Mouse (Mus musculus) megakaryocyte, embryonic 14.5 days (primary cell): ENCODE data around the gene Lrrk2.

ENCODE experiments used
- FLI1 ChIP-seq: IDR thresholded peaks from 2 replicates; pipeline ENCODE4 v1.6.1; 2012; ENCODE audit warnings: low read length, inconsistent platforms, mixed read lengths
- GATA1 ChIP-seq: IDR thresholded peaks from 3 replicates; pipeline ENCODE4 v1.6.1; 2012; ENCODE audit warnings: mixed read lengths, low read length, inconsistent platforms, borderline replicate concordance

DNA sequence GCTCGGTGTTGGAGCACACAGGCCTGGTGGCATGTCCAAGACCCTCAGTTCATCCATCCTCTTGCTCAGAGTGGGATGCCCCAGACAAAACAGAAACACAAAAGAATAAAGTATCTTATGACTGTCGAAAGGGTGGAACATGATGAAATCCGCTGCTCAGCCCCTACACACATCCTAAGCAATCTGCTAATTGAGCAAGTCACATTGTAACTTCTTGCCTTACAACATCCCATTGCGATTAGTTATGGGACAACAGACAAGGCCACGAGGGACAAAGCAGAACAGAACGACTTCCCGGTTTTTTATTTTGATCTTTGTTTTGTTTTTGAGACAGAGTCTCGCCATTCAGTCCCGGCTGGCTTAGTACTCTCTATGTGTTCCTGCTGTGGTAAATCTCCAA lies 39.9 kb upstream of the Lrrk2 start:
- TF ChIP-seq GATA1 (no peak), FLI1 (no peak)
